Mouse (Mus musculus): ENCODE data around the gene Smim24.

The Smim24 gene

DNA sequence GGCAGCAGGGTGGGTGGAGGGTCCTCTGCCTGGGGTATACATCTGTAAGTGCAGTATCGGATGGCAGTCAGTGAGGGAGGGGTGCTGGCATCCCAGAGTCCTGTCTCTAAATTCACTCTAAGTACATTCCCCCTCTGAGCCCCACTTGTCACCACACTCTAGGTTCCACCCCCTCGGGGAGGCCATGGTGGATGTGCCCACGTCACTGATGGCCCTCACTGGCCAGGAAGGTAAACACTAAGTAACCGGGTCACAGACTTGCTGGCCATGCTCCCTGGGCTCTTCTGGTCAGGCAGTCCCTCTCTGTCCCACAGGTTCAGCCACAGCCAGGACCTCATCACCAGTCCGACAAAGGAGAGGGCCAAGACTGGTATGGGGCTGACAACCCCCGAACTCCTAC is 29.3 kb downstream of the Smim24 start:
- DNase-seq (ENCODE audit: low spot score in 2 of 2) = no peak

DNA sequence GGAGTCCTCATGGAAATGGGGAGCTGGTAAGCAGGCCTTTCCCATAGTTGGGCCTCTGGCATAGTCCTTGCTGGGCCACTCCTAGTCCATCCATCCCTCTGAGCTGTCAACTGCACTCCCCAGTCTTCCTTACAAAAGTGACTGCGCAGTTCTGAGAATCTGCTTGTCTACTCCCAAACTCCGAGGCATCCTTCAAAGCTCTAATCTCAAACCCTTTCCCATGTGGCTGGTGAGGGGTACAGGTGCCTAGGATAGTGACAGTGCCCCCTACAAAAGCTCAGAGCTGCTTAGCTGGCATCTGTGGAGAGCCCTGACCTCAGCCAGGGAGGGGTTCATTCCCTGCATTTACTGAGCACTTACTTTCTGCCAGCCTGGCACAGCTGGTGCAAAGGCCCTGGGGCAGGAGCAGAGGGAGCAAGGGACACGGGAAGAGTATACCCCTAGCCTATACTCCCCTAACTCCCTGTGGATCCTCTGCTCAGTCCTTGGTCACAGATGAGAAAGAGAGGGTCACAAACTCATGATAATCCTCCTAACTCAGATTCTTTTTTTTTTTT is 29.9 kb downstream of the Smim24 start:
- DNase-seq (ENCODE audit: low spot score in 2 of 2) = no peak

DNA sequence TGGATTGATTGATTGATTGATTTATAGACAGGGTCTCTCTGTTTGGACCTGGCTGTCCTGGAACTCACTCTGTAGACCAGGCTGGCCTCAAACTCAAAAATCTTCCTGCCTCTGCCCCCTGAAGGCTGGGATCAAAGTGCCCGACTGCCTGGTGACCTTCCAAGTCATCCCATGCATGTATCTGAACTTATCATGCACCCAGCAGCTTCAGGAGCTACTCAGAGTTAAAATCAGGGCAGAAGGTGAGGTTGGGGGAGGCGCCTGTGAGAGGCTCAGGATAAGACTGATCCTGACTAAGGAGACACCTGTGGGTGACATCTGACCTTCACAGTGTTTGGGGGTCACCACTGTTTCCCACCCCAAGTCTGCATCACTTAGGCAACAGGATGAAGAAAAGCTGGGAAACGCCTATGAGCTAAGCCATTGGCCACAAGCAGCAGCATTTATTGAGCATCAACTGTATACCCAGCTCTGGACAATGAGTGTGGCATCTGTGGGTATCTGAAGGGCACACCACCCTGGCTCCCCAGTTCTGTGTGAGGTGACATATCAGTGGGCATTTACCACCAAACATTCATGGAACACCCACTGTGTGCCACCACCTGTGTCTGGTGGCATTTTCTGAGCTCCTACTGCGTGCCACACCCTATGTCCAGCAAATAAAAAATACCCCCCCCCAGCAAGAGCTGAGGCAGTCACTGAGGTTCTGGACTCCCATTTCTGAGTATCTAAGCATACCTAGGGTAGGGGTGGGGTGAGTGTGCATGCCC is 30.8 kb downstream of the Smim24 start:
- DNase-seq (ENCODE audit: low spot score in 2 of 2) = no peak

DNA sequence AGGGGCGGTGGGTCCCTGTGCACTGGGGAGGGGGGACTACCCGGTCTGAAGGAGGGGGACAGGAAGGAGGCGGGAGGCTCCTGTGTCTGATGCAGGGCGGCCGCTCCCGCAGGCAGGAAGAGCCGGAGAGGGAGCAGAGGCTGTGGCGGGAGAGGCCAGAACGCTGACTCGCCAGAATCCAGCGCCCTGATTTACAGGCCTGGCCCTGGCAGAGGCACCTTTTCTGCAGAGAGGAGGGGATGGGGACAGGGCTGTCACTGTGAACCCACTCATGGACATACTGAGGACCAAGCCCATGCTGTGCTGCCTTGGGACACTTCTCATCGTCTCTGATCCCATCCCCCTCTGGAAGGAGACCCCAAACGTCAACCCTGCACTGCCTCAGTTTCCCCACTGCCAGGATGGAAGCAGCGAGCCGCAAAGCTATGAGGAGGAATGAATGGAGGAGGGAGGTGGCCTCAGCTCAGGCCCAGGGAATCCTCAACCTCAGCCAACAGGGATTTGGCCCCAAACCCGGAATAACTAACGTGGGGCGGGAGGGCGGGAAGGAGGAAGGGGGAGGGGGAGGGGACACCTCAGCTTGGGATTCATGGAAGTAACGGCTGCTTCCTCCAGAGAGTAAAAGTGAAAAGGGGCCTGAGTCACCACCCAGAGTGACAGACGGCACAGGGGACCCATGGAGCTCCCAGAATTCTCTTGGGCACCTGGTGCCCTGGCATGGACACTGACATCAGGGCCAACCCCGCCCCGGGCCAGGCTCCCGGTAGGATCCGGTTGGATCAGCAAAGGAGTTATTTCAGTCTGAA is 31.6 kb downstream of the Smim24 start:
- DNase-seq (ENCODE audit: low spot score in 2 of 2) = peak in 1 of 2 experiments; percentile 17

DNA sequence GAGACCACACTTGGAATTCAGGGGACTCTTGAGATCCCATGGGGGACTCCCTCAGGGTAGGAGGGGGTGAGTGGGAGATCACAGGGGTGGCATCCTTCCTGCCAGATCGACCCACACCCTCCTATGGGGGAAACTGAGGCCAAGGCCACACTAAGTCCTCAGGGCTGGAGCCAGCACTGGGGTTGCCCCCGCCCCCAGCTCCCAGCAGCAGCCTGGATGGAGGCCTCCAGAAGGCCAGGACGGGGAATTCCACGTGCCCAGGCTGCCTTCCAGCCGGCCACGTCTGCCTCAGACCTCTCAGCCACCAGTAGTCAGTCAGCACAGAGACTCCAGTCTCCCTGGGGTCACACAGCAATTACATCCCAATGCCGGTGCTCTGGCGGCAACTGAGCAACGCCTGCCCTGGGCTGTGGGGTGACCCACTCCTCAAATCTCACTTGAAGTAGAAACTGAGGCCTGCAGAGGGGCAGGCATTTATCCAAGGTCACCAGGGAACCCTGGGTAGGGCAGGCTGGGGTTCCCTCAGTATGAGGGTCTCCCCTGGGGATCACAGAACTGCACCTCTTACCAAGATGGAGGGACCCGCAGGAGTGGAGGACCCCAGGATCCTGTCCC is 32.5 kb downstream of the Smim24 start:
- no peak for DNase-seq (ENCODE audit: low spot score in 2 of 2)

DNA sequence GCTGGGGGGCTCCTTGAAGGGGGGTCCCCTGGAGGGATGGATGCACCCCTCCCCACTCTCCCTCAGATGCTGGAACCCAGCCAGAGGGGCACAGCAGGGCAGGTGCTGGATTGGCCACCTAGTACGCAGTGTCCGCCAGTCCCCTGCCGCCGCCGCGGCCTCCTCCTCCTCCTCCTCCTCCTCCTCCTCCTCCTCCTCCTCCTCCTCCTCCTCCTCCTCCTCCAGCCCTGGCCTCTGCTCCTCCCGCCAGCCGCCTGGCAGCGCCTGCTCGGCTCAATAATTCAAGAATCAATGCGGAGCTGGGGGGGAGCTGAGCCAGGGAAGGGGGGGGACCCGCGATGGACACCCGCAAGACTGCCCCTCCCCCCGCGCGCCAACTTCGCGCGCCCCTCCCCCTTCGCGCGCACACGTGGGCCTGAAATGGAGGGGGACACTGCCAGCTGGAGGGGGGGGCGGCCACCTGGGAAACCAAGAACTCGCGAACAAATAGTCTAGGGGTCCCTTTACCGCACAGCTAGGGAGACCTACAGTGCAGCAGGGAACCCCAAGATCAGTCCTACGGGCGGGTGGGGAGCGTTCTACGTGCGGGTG is 33.3 kb downstream of the Smim24 start:
- no peak for DNase-seq (ENCODE audit: low spot score in 2 of 2)

DNA sequence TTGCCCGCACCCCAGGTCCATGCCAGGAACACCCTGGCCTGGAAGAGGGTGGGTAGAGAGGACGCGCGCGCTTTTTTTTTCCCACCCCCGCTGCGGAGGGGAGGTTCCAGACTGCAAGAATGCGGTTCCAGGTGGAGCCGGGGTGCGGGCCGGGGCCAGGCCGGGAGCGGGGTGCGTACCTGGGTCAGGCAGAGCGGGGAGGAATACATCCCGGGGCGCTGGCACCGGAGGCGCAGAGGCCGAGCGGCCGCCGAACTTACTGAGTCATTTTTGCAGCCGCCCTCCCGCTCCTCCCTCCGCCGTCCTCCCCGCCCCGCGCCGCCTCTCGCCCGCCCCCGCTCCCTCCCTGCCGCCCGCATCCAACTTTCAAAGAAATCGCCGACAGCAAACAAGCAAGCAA is 34.0 kb downstream of the Smim24 start:
- peak in 1 of 2 experiments; percentile 70 for DNase-seq (ENCODE audit: low spot score in 2 of 2)

DNA sequence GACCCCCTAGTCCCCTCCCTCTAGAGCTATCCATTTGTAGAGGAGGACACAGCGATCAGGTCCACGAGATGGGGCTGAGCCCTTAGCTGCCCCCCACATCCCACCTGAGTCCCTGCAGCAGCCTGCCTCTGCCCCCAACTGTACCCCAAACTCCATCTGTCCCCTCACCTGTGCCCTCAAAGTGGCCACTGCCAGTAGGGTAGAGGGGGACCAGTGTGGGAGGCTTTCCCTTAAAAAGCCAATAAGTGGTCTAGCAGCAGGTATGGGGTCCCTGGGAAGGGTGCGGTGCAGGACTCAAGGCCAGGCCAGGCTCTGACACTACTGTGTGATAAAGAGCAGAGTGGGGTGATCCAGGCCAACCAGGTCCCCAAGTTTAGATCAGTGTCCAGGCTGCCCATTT is 34.5 kb downstream of the Smim24 start:
- no peak for DNase-seq (ENCODE audit: low spot score in 2 of 2)

DNA sequence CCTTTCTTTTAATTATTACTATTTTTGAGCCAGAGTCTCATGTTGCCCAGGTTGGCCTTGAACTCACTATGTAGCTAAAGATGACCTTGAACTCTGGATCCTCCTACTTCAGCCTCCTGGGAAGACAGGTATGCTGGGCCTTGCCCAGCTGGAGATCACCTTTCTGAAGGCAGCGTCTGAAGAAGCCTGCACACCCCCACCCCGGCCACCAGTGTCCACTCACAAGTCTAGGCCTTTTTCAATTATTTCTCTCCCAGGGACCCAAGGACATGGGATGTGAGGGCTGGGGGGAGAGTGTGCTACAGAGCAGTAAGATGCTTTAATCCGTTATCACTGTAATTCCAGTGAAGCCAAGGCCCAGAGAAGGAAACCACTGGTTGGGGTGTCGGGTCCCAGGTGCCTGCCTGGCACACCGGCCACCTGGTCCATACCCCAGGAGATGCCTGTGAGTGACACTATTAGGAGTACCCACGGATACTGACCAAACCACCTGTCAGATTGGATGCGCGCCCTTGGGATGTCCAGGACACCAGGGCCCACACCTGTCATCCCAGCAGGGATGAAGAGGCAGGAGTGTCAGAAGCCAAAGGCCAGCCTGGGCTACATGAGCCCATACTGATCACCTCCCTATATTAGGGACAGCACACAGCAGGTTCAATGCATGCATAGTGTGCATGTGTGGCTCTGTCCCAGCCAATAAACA is 35.1 kb downstream of the Smim24 start:
- no peak for DNase-seq (ENCODE audit: low spot score in 2 of 2)

DNA sequence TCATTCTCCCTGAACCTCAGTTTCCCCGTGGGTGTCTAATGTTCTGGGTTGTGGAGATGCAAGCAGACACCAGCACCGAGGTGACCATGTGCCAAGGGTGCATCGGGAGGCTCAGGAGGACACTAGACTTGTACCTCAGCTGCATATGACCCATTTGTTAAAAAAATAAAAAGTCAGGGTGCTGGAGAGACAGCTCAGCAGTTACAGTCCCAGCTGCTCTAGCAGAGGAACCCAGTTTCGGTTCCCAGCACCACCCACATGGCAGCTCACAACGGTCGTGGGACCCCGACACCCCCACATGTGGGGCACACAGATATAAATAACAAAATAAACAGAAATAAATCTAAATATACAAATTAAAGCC is 35.6 kb downstream of the Smim24 start:
- DNase-seq (ENCODE audit: low spot score in 2 of 2) = no peak

DNA sequence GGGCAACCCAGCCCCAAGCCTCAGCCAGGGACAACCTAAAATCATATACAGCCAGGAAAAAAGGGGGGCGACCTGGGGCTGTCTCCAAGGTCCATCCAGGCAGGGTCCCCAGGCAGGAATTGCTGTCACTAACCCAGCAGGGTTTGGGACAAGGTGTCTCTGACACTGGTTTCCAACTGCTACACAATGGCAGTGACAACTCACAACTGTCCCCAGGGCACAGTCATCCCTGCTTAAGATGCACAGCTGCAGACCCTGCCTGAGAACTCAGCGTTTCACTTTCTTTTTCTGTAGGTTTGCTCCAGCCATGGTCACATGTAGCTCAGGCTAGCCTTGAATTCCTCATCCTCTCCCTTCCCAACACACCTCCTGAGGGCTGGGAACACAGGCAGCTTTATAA is 36.2 kb downstream of the Smim24 start:
- no peak for DNase-seq (ENCODE audit: low spot score in 2 of 2)

DNA sequence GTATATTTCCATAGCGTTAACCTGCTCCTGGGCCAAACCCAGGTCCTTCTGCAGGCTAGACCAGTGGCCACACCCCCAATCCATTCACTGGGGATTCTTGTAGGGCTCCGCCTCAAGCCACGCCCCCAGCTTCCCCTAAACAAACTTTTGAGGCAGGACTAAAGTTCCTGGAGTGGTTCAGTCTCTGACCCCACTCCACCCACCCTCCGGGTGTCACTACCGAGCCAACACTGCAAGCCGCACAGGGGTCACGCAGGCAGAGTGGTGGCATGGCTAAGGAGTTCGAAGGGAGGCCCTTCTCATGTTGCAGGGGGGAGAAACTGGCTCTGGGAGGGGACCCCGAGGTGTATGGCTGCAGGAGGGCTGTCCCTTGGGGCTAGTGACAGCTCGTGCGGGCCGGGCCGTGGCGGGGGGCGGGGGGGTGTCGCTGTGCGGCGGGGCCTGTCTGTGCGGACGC is 36.8 kb downstream of the Smim24 start:
- peak; percentile 75 to 82 for DNase-seq (ENCODE audit: low spot score in 2 of 2)

DNA sequence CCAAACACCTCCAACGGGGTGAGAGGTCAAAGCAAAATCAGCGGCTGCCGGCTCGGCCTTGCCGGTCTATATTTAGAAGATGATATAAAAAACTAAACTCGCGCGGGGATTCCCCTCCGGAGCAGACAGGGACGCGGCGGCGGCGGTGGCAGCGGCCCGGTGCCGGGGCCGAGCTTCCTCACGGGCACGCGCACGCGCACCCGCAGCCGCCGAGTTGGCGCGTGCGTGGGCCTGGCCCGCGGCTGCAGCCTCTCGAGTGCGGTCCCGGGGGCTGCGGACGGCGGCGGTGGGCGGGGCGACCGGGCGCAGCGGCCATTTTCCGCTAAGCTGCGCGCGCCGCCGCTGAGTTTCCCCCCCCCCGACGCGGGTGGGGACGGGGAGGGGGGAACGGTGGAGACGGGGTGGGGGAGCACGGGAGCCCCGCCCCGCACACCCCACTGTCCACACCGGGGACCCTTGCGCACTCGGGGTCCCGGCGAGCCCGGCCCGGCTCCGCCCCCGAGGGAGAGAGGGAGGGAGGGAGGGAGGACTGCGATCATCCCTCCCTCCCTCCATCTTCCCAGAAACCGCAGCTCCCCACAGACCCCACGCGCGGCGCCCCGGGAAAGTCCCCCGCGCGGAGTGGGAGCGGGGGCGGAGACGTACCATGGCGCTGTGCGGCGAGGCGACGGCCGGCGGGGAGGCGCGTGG is 37.4 kb downstream of the Smim24 start:
- peak; percentile 64 to 72 for DNase-seq (ENCODE audit: low spot score in 2 of 2)

DNA sequence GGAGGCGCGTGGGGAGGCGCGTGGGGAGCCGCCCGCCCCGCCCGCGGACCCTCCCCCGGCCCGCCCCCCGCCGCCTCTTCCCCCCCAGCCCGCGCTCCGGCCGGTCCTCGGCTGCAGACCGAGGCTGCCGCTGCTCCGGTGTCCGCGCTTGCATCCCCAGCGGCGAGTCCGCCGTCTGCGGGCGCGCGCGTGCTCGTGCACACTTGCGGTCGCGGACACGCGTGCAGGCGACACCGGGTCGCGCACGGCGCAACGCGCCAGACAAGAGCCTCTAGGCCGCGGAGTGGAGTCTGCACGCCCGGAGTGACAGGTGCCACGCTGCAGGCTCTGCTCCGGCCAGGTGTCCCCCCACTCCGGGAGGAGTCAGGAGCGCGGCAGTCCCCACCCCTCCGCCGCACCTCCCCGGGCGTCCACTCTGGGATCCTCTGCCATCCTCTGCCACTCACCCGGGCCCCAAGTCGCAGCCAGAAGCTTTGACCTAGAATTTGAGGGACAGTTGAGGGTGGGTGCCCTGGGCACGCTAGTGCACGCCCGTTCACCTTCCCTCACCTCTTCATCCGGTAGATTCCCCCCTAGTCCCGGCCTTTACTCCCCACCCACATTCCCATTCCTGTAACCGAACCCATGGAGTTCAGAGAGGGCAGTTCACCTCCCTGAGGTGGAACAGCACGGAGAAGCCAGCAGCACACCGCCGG is 38.1 kb downstream of the Smim24 start:
- no peak for DNase-seq (ENCODE audit: low spot score in 2 of 2)

DNA sequence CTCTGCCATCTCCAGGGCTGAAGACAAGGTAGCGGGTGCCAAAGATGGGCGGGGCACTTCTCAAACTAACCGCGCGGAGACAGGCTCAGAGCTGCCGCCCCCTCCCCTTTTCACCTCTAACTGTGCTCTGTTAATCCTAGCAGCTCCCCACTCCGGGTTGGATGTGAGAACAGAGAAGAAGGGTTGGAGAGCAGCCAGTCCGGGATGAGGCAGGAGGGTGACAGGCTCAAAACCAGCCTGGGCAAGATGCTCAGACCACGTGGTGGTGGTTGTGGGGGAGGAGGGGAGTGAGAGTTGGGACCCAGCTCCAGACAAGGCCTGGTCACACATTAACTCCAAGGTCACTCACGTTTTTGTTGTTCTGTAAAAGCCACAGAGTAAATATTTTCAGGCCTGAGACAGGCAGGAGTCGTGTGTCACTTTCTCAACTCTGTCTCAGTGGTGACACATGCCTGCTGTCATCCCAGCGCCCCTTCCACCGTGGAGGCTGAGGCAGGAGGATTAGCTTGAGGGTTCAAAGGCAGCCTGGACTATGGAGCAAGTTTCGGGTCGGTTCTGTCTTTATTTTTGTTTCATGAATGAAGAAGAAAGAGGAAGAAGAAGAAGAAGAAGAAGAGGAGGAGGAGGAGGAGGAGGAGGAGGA is 38.8 kb downstream of the Smim24 start:
- DNase-seq (ENCODE audit: low spot score in 2 of 2) = no peak

DNA sequence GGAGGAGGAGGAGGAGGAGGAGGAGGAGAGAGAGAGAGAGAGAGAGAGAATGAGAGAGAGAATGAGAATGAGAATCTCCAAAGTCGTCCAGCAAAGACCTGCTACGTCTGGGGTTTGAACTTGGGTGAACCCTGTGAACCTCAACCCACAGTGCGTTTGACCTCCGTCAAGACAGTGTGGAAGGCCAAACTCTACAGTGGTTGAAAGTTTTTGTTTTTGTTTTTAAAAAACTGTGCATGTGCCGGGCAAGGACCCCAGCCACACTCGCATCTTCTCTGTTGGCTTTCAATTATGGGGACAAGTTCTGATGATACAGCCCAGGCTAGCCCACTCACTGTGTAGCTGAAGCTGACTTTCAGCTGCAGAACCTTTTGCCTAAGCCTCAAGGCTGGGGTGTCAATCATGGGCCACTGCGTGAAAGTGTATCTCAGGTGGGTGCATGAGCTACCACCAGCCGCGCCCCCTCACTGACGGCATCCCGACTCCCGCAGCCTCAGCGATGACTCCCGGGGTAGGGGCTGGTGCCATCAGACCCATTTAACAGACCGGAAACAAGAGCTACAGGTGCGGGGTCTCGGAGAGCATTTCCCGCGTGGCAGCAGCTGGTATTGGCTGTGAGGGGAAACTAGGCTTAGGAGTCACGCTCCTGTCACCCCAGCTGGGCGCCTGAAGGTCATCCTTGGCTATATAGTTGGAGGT is 39.5 kb downstream of the Smim24 start:
- DNase-seq (ENCODE audit: low spot score in 2 of 2) = no peak

DNA sequence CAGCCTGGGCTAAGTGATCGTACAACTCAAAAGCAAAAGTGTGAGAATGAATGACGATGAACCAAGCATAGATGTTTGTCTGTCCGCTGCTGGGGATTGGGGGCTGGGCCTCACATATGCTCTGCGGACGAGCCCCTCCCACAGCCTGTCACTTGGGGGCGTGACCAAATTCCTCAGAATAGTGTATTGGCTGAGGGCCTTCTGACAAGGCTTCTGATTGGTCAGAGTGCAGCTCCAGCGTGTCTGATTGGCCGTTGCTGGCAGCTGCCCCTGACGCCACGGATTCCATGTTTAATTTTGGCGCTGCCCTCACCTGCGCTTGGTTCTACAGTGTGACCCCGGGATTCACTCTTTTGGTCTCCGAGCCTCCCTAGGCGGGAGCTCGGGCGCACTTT is 40.0 kb downstream of the Smim24 start:
- DNase-seq (ENCODE audit: low spot score in 2 of 2) = peak in 1 of 2 experiments; percentile 89

DNA sequence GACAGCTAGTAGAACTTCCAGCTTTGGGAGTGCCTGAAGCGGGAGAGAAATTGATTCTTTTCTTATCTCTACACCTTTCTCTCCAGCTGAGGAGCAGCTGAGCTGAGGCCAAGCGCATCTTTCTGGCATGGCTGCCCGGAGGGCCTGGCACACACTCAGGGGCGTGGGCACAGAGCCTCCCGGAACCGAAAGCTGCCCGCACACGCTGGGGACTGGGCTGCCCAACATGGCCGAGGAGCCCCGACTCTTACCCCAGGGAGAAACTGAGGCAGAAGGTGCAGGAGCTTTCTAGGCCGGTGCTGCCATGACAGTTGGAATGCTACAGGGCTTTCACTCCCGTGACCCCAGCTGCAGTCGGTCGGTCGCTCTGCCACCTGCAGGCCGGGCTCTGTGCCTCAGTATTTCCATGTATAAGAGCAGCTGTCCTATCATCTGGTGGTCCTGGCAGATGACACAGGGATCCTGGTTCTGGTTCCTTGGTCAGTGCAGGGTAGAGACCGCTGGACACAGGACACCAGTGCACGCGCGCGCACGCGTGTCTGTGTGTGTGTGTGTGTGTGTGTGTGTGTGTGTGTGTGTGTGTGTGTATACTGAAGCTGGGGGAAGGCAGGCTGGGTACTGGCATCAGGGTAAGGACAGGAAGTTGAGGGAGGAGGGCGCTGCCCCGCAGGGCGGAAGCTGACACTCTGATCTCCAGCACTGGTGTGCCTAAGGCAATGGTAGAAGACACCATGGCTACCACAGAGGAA is 40.9 kb downstream of the Smim24 start:
- DNase-seq (ENCODE audit: low spot score in 2 of 2) = peak in 1 of 2 experiments; percentile 25

All from urinary bladder, adult 18-20 months (tissue).